Mouse (Mus musculus): ENCODE measurements around the gene Zfp108. TPM values are rescaled to one million over a fixed set of nuclear protein-coding genes. Genes with fewer than 3 reads are reported as not detected.

Zfp108 gene
- polyA plus RNA-seq, 1 experiment from 2014 or later: 0.51 TPM

DNA sequence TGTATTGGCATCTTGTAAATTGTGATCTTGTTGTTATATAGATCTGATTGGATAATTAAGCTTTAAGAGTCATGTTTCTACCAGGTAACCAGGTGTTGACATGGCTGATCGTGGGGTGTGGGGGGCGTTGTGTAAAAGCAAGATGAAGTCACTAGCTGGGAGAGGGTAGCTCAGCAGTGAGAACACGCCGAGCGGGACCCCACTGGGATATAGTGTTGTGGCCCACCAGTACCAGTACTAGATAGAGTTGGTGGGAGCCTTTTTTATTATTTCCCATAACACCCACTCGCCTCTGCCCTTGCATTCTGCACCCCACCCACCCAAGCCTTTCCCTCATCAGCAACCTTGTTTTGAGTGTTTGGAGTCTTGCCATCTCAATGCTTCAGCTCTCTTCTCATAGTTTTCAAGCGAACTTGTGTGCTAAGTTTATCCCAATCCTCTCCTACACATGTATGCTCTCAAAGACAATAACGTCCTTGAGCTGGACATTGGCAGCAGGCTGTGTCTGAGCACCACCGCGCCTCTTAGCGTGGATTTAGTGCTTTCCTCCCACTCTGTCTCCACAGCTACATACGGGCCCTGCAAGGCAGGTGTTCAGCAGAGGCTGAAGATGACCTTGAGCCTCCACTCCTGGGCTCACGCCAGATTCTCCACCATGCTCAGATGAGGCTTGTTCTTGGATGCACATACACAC lies 4.9 kb downstream of the Zfp108 start:
- Histone ChIP-seq H3K4me3 (ENCODE audit: low read depth, low read length) (no peak overlapping the region), H3K9ac (ENCODE audit: low read depth, low read length) (no peak overlapping the region), H3K36me3 (ENCODE audit: control insufficient read depth, insufficient read depth) (no peaks in the 10 kb centered on the region), H3K27ac (ENCODE audit: low read length) (no peak overlapping the region), H3K4me1 (ENCODE audit: control insufficient read depth, low read depth, low read length) (no peaks in the 10 kb centered on the region), H3K4me2 (ENCODE audit: low read depth, low read length) (no peak overlapping the region), H3K27me3 (ENCODE audit: control insufficient read depth, insufficient read depth, low read depth, low read length) (no peaks in the 10 kb centered on the region), H3K9me3 (replicated peaks; ENCODE audit: control insufficient read depth, low read length) (no peaks in the 10 kb centered on the region)
- WGBS (ENCODE audit: insufficient replicate concordance): 71% methylated on average over 13 of the region's 13 CpGs
- no peak for ATAC-seq (ENCODE audit: low read depth)

GRCm38 (mm10) chr7:24260000-24260312 lies 5.4 kb downstream of the Zfp108 start:
- 66% methylated on average over 4 of the region's 4 CpGs for WGBS (ENCODE audit: insufficient replicate concordance)
- Histone ChIP-seq H3K9ac (ENCODE audit: low read depth, low read length) (no peak overlapping the region), H3K27me3 (ENCODE audit: control insufficient read depth, insufficient read depth, low read depth, low read length) (no peaks in the 10 kb centered on the region), H3K4me2 (ENCODE audit: low read depth, low read length) (no peak overlapping the region), H3K36me3 (ENCODE audit: control insufficient read depth, insufficient read depth) (no peaks in the 10 kb centered on the region), H3K4me1 (ENCODE audit: control insufficient read depth, low read depth, low read length) (no peaks in the 10 kb centered on the region), H3K4me3 (ENCODE audit: low read depth, low read length) (no peak overlapping the region), H3K9me3 (replicated peaks; ENCODE audit: control insufficient read depth, low read length) (no peaks in the 10 kb centered on the region), H3K27ac (ENCODE audit: low read length) (no peak overlapping the region)
- no peak for ATAC-seq (ENCODE audit: low read depth)

DNA sequence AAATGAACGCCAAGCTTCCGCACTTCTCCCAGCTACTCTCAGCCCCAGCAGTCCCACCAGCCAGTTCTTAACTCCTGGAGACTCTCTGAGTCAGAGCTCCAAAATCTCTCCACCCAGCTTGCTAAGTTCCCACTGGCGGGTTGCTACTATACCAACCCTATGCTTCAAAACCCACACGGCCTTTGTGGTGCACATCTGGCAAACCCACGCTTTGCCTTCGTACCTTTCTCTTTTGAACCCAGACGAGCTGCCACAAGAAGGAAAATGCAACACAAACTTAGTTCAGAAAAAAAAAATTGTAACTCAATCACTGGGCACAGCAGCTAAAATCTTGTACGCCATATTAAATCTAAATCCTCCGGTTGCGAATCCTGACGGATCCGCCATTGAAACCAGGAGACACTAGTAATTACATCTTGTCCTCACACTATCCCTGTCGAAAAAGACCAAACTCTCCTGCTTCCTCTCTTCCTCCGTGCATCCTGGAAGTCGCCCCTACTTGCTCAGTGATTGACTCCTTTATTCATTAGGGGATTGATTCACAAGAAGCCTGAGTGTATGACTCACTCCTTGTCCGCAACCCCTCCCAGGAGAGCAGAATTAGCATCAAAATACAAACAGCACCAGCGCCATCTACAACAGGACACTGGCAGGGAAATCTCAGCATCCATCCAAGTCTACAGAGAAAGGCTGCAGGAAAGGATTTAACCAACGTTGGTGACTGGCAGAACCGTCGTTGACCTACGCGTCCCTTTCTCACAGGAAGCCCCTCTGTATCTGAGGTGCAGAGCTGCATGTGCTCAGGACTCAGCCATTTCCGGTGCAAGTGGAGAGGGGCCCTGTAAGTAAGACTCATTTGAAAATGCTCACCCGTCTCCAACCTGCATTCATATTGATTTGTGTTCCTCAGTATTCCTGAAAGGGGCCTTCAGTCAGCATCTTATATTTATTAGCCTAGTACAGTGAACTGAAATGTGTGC lies 13.9 kb downstream of the Zfp108 start:
- H3K27ac ChIP-seq (ENCODE audit: low read length): no peak overlapping the region
- no peaks in the 10 kb centered on the region for H3K9me3 ChIP-seq (replicated peaks; ENCODE audit: control insufficient read depth, low read length)
- H3K27me3 ChIP-seq (ENCODE audit: control insufficient read depth, insufficient read depth, low read depth, low read length): no peaks in the 10 kb centered on the region
- no peak overlapping the region for H3K4me3 ChIP-seq (ENCODE audit: low read depth, low read length)
- no peaks in the 10 kb centered on the region for H3K4me1 ChIP-seq (ENCODE audit: control insufficient read depth, low read depth, low read length)
- no peak for ATAC-seq (ENCODE audit: low read depth)
- 61% methylated on average over 24 of the region's 24 CpGs for WGBS (ENCODE audit: insufficient replicate concordance)
- H3K36me3 ChIP-seq (ENCODE audit: control insufficient read depth, insufficient read depth): no peaks in the 10 kb centered on the region
- no peak overlapping the region for H3K9ac ChIP-seq (ENCODE audit: low read depth, low read length)
- H3K4me2 ChIP-seq (ENCODE audit: low read depth, low read length): no peak overlapping the region

DNA sequence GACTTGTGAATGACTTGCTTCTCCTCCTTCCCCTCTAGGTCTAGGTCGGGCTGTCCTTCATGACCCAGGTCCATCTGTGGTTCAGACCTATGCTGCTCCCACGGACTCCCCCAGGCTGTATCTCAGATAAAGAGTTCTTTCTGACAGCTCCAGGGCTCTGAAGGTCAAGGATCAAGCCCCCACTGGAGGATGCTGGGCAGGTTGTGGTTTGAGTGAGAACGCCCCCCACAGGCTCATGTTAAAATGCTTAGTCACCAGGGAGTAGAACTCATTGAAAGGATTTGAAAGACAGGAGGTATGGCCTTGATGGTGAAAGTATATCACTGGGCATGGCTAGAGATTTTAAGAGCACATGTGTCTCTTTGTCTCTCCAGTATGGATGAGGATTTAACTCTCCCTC lies 14.7 kb downstream of the Zfp108 start:
- 58% methylated on average over 3 of the region's 3 CpGs for WGBS (ENCODE audit: insufficient replicate concordance)
- H3K27ac ChIP-seq (ENCODE audit: low read length): no peak overlapping the region
- H3K4me3 ChIP-seq (ENCODE audit: low read depth, low read length): no peak overlapping the region
- ATAC-seq (ENCODE audit: low read depth): no peak
- no peak overlapping the region for H3K4me2 ChIP-seq (ENCODE audit: low read depth, low read length)
- H3K36me3 ChIP-seq (ENCODE audit: control insufficient read depth, insufficient read depth): no peaks in the 10 kb centered on the region
- H3K9me3 ChIP-seq (replicated peaks; ENCODE audit: control insufficient read depth, low read length): no peaks in the 10 kb centered on the region
- H3K9ac ChIP-seq (ENCODE audit: low read depth, low read length): no peak overlapping the region
- no peaks in the 10 kb centered on the region for H3K27me3 ChIP-seq (ENCODE audit: control insufficient read depth, insufficient read depth, low read depth, low read length)
- no peaks in the 10 kb centered on the region for H3K4me1 ChIP-seq (ENCODE audit: control insufficient read depth, low read depth, low read length)

GRCm38 (mm10) chr7:24269667-24270287 lies 15.2 kb downstream of the Zfp108 start:
- Histone ChIP-seq H3K9me3 (replicated peaks; ENCODE audit: control insufficient read depth, low read length) (no peaks in the 10 kb centered on the region), H3K36me3 (ENCODE audit: control insufficient read depth, insufficient read depth) (no peaks in the 10 kb centered on the region), H3K27me3 (ENCODE audit: control insufficient read depth, insufficient read depth, low read depth, low read length) (no peaks in the 10 kb centered on the region), H3K4me2 (ENCODE audit: low read depth, low read length) (peak overlapping the region; percentile 63), H3K27ac (ENCODE audit: low read length) (no peak overlapping the region), H3K4me1 (ENCODE audit: control insufficient read depth, low read depth, low read length) (no peaks in the 10 kb centered on the region), H3K9ac (ENCODE audit: low read depth, low read length) (peak overlapping the region; percentile 70; the same call in 1 of the 2 replicates), H3K4me3 (ENCODE audit: low read depth, low read length) (peak overlapping the region; percentile 64)
- WGBS (ENCODE audit: insufficient replicate concordance): 31% methylated on average over 7 of the region's 7 CpGs
- ATAC-seq (ENCODE audit: low read depth): no peak

- H3K4me2 ChIP-seq (ENCODE audit: low read depth, low read length): peak within 1 kb of the TSS; percentile 63
- H3K4me1 ChIP-seq (ENCODE audit: control insufficient read depth, low read depth, low read length): no peaks in the 10 kb centered on the region
- no peak within 1 kb of the TSS for H3K27ac ChIP-seq (ENCODE audit: low read length)
- H3K27me3 ChIP-seq (ENCODE audit: control insufficient read depth, insufficient read depth, low read depth, low read length): no peaks in the 10 kb centered on the region
- peak within 1 kb of the TSS; percentile 64 for H3K4me3 ChIP-seq (ENCODE audit: low read depth, low read length)
- no peaks in the 10 kb centered on the region for H3K9me3 ChIP-seq (replicated peaks; ENCODE audit: control insufficient read depth, low read length)
- 5% methylated on average over 12 of the region's 12 CpGs for WGBS (ENCODE audit: insufficient replicate concordance)
- peak; percentile 91 for ATAC-seq (ENCODE audit: low read depth)
- H3K36me3 ChIP-seq (ENCODE audit: control insufficient read depth, insufficient read depth): peaks cover 4% of the 10 kb centered on the region; the same call in 1 of the 2 replicates
- H3K9ac ChIP-seq (ENCODE audit: low read depth, low read length): peak within 1 kb of the TSS; percentile 70
Observed at GRCm38 (mm10) chr7:24270288-24270672, 15.7 kb downstream of the Zfp108 start, which contains the start of gene Zfp93. TSS of gene Zfp93 (plus strand) at chr7:24270420.

DNA sequence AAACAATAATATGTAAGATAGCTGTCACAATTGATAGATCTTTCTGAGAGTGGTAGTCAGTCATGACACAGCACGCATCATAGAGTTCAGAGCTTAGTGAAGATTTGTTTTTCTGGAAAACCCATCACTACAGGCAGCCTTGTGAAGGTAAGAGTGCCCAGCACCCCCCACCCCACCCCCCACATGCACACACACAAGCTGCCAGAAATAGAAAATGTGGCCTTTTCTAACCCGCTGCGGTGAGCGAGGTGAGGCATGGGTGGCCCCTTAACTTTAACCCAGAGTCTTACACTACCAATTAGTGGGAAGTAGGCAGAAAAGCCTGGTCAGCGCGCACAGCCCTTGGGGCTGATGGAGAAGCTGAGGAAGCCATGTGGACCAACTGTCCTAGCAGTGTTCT lies 16.6 kb downstream of the Zfp108 start:
- WGBS (ENCODE audit: insufficient replicate concordance): 82% methylated on average over 6 of the region's 6 CpGs
- ATAC-seq (ENCODE audit: low read depth): no peak
- Histone ChIP-seq H3K36me3 (ENCODE audit: control insufficient read depth, insufficient read depth) (peaks cover 4% of the 10 kb centered on the region; the same call in 1 of the 2 replicates), H3K27me3 (ENCODE audit: control insufficient read depth, insufficient read depth, low read depth, low read length) (no peaks in the 10 kb centered on the region), H3K27ac (ENCODE audit: low read length) (no peak overlapping the region), H3K4me1 (ENCODE audit: control insufficient read depth, low read depth, low read length) (no peaks in the 10 kb centered on the region), H3K9me3 (replicated peaks; ENCODE audit: control insufficient read depth, low read length) (no peaks in the 10 kb centered on the region), H3K9ac (ENCODE audit: low read depth, low read length) (no peak overlapping the region), H3K4me3 (ENCODE audit: low read depth, low read length) (no peak overlapping the region), H3K4me2 (ENCODE audit: low read depth, low read length) (no peak overlapping the region)

GRCm38 (mm10) chr7:24274456-24274855 lies 19.9 kb downstream of the Zfp108 start:
- no peaks in the 10 kb centered on the region for H3K27me3 ChIP-seq (ENCODE audit: control insufficient read depth, insufficient read depth, low read depth, low read length)
- no peak overlapping the region for H3K4me2 ChIP-seq (ENCODE audit: low read depth, low read length)
- 64% methylated on average over 4 of the region's 4 CpGs for WGBS (ENCODE audit: insufficient replicate concordance)
- no peaks in the 10 kb centered on the region for H3K4me1 ChIP-seq (ENCODE audit: control insufficient read depth, low read depth, low read length)
- H3K9me3 ChIP-seq (replicated peaks; ENCODE audit: control insufficient read depth, low read length): no peaks in the 10 kb centered on the region
- no peak overlapping the region for H3K27ac ChIP-seq (ENCODE audit: low read length)
- peaks cover 4% of the 10 kb centered on the region; the same call in 1 of the 2 replicates for H3K36me3 ChIP-seq (ENCODE audit: control insufficient read depth, insufficient read depth)
- ATAC-seq (ENCODE audit: low read depth): no peak
- no peak overlapping the region for H3K9ac ChIP-seq (ENCODE audit: low read depth, low read length)
- H3K4me3 ChIP-seq (ENCODE audit: low read depth, low read length): no peak overlapping the region

Data from liver, embryonic 16.5 days (tissue).